Mouse (Mus musculus) embryo, embryonic 9.5 days (tissue): ENCODE data around the gene Ints1.
A peak's percentile ranks its signal among the peaks of the same experiment; 100 is the strongest.

Experiments used
- DNase-seq: peaks from one replicate; pipeline ENCODE4 v3.0.0-alpha.2; 2017; ENCODE audit errors: extremely low spot score

The Ints1 gene

DNA sequence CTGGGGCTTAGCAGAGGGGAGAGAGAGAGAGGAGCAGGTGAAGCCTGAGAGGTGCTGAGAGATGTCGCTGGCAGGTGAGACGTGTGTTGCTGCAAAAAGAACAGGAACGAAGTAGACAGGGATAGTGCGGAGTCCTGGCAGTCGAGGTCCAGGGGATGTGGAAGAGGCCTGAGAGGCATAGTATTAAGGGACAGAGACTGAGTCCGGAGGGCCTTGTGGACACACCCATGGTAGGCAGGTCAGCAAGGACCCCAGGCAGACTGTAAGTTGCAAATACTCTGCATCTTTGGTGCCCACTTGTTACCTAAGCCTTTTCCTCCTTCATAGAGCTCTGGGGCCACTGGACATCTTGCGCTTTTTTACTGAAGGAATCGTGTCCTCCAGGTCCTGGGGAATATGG is 25.8 kb upstream of the Ints1 start:
- DNase-seq = no peak

DNA sequence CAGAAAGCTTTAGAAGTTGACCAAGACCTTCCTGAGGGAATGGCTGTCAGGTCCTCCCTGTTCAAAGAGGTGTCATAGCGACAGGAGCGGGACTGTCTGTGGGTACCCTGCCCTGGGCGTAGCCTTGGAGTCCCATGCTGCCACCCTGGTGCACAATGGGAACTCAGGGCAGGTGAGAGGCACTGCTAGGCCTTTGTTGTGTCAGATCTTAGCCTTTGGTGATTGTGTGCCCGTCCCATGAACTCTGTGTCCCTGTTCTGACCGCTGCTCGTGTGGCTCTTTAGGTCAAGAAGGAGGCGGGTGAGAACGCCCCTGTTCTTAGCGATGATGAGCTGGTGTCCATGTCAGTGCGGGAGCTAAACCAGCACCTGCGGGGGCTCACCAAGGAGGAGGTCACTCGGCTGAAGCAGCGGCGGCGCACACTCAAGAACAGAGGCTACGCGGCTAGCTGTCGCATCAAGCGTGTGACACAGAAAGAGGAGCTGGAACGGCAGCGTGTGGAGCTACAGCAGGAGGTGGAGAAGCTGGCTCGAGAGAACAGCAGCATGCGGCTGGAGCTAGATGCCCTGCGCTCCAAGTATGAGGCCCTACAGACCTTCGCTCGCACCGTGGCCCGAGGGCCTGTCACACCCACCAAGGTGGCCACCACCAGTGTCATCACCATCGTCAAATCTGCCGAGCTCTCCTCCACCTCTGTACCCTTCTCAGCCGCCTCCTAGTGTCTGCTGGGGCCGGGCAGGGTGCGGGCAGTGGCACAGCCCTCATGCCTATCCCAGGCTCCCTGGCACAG is 24.5 kb upstream of the Ints1 start:
- no peak for DNase-seq

DNA sequence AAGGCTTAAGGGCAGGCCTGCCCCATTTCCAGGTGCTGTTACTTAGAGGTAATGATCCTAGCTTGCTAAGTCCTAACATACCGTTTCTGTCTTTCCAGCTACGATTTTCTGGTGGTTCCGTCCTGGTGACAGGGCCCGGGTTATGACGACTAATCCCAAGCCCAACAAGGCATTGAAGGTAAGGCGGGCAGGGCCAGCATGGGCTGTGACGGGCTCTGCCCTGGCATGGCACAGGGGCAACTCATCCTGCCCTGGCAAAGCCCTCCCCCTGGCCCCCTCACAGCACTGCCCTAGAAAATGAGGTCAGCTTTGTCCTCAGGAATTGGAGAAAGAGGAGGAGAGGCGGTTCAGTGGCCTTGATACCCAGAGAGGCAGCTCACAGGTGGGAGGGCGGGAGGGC is 23.6 kb upstream of the Ints1 start:
- DNase-seq = no peak

DNA sequence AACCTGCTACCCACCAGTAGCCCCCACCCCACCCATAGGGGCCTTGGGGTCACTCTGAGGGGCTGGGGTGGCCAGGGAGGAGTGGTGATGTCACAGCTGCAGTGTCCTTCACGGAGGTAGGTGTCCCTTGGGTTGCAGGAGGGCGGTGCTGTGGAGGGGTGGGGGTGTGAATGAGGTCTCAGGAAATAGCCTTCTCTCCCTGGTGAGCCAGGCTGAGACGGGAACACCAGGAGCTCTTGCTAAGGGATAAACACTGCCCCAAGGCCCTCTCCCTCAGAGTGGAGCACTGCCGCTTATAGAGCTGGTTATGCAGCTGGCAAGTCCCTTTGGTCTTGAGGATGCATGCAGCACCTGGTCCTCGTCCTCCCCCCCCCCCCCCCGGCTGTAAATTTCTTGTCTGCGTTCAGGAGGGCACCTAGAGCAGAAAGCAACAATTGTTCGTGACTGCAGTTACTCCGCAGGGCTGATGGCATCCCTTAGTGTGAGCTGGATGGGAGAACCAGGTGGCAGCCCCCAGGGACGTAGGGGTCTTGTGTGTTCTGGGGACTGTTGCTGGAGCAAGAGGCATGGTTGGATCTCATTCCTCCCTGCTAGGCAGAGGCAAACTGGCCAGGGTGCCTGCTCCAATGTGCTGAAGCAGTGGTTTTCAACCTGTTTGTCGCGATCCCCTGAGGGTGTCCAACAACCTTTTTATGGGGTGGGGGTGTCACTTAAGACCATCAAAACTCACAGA is 22.9 kb upstream of the Ints1 start:
- no peak for DNase-seq

- peak; percentile 76 for DNase-seq
Observed at GRCm38 (mm10) chr5:139797473-139798167, 22.1 kb upstream of the Ints1 start.

GRCm38 (mm10) chr5:139796900-139797299 is 21.4 kb upstream of the Ints1 start:
- DNase-seq = peak; percentile 53

DNA sequence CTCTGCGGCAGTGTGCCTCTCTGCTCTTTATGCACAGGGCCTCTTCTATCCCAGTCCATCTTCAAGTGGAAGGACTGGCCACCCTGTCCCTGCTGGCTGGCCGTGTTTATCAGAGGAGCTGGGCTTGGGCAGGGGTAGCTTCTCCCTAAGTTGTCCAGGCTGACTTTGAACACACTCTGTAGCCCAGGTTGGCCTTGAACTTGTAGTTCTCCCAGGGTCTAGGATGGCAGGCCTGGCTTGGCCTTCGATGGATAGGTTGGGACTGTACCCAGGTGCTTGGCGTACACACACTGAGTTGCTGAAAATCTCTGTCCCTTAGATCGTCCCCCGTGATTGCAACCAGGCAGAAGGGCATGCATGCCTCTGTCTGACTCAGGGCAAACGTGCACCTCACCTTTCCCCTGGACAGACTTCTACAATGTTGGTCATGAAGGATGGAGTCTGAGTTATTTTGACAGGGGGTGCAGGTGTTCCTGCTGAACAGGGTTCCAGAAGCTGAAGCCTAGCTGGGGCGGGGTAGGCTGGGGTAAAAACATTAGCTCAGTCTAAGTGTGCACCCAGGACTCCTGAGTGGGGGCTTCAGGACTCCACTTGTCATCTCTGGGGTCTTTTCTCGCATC is 20.6 kb upstream of the Ints1 start:
- no peak for DNase-seq

- DNase-seq = no peak
Observed at GRCm38 (mm10) chr5:139794938-139795337, 19.5 kb upstream of the Ints1 start.

DNA sequence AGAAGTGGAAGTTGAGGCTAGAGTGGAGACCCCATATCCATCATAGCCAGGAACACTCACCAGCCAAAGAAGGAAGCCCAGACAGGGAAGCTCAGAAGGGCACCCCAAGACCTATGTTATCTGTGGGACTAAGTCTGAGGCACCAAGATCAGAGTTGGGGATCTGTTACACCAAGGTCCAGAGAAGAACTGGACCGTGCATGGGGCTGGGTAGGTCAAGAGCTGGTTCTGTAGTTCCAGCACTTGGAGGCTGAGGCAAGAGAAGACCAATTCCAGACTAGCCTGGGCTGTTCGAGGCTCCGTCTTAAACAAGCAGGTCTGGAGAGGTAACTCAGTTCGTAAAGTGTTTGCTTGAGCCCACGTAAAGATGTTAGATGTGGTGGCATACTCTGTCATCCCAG is 18.7 kb upstream of the Ints1 start:
- DNase-seq = no peak

GRCm38 (mm10) chr5:139793338-139794089 is 18.0 kb upstream of the Ints1 start:
- no peak for DNase-seq

DNA sequence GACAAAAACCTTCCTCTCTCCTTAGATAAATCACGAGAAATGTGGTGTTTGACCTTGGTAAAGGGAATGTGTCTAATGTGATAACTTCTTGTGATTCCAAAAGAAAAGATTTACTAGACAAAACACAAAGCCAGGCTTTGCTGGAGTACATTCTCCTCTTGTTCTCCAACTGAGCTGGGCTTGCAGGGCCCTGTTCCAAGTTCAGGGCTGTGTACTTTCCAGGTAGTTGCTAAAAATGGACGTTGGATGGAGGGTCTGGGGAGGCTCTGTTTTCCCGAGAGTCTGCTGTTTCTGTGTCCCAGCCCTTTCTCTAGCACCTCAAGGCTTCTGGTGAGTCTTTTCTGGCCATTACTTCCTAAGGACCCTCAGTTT is 17.5 kb upstream of the Ints1 start:
- DNase-seq = no peak

DNA sequence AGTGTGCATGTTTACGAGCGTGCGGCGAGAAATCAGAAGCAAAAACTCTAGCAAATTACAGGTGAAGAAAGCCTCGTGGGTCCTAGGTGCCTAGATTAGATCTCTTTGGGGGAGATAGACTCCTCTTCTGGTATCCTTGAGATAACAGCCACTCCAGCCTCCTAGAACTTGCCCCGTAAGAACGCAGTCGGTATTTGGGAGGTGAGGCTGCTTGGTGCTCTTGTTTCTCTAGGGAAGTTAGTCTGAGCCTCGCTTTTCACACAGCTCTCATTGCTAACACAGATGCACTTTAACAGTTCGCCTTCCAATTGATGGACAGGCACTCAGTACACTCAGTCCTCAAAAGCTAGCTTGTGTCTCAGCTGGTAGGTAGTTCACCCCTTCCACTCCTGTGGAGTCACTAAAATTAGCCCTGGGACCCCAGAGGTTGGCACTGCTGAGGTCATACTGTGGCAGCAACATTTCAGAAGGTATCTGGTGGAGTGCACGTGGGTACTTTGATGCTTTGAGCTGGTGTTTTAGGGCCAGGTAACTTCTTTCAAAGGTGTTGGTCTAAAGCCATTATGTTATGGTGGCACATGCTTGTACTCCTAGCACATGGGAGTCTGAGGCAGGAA is 16.8 kb upstream of the Ints1 start:
- DNase-seq = no peak

DNA sequence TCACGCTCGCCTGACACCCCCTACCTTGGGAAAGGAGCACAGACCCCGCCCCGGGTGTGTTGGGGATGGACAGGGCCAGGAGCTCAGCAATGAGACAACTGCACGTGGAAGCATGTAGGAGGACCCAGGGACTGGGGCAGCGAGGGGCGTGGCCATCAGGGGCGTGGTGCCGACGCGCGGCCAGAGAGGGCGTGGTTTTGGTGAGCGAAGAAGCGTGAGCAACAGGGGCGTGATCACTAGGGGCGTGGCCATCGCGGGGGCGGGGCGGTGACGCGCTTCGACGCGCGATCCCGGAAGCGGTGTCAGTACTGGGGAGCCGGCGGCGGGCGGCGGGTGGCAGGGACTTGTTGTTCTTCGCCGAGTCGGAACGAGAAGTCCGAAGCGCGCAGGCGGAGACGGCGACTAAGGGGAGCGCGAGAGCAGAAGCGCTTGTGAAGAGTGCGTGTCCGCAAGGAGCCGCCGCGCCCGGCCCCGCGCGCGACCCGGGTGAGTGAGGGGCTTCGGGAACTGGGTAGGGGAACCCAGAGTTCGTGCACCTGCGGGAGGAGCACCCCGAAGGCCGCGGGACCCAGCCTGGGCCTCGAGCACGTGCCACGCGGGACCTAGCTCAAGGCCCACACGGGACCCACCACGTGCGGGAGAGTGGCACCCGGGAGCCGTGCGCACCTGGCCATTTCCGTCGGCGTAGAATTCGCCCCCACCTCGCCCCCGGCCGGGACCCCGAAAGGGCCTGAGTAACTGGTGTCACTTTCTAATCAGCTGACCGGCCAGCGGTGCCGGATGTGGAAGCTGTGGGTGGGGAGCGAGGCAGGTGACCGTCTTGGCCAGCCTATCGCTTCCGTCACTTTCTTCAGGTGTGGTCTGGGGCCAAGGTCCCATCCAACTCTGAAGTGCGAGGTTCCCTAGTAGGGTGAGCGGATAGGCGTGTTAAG is 16.0 kb upstream of the Ints1 start, which contains the start of gene Mafk:
Mafk (plus strand) TSS at position 287 of the 932 bp plus-strand sequence.
- DNase-seq = peak; percentile 99

DNA sequence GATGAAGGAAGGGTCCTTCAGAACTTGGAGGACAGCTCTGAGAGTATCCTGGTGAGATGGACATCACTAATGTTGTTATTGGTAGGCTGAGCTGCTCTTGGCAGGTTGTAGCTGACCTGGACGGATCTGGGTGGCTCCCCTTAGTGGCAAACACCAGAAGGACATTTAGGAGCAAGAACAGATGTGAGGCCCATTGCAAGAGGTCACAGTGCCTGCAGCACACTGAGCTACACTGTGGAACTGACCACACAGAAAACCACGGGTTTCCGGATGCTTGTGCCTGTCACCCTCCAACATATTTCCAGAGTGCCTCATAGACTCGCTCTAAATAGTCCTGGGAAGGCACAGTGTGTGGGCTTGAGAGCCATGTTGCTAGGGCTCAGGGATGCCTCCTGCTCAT is 14.0 kb upstream of the Ints1 start:
- no peak for DNase-seq

- DNase-seq = no peak
Observed at GRCm38 (mm10) chr5:139781406-139781805, 5.9 kb upstream of the Ints1 start.

- no peak for DNase-seq
Observed at GRCm38 (mm10) chr5:139776966-139777365, 1.5 kb upstream of the Ints1 start.

- DNase-seq = no peak
Observed at GRCm38 (mm10) chr5:139768216-139768615, 7.3 kb downstream of the Ints1 start.

DNA sequence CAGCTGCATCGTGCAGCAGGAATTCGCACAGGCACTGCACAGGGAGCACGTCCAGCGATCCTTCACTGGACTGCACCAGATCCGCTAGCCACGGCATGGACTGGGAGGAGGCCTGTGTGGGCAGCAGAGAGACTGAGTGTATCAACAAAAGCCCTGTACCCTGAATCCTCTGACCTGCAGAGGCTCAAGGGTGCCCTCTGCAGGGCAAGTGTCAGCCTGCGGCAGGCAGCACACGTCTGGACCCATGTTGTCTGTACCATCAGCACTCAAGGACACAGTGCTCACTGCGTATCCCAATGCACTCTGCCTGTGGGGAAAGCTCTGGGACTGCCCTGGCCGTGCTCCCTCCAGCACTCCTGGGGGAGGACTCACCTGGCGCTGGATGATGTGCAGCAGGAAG is 11.2 kb downstream of the Ints1 start:
- peak; percentile 32 for DNase-seq

DNA sequence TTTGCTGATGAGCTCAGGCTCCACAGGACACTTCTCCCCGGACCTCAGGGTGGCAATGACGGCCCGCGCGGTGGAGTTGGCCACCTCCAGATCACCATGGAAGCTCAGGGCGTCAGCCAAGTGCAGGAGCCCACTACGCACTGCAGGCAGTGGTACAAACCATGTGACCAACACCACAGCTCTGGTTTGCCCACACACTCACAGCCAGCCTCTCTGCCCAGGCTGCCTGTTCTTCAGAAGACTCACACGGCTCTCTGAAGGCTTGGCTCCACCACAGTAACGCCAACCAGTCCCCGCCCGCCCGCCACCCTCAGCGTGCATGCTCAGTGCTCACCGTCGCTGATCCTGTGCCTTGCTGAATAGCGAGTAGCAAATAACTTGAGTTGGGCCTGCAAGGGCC is 17.4 kb downstream of the Ints1 start:
- DNase-seq = no peak

- no peak for DNase-seq
Observed at GRCm38 (mm10) chr5:139756586-139756985, 18.9 kb downstream of the Ints1 start.
